Mouse (Mus musculus) small intestine, adult 2 months (tissue): ENCODE measurements at regions not wholly inside any gene's neighbourhood (a gene's known extent, or its start where the extent isn't known, plus 50 kb on each side); places are given as distances from the start of the nearest gene placed in this dataset.

Source experiments
- H3K27ac ChIP-seq: fragments of 200-500 bp; 2 replicates; pipeline ENCODE4 v1.5.1; 2012; ENCODE audit warnings: low read depth, low read length, control low read depth, inconsistent platforms; ENCODE audit not compliant: insufficient read depth
- H3K27me3 ChIP-seq: fragments of 200-500 bp; 2 replicates; pipeline ENCODE4 v1.6.1; 2012; ENCODE audit warnings: mild to moderate bottlenecking, moderate library complexity, low read length, inconsistent platforms; ENCODE audit not compliant: control insufficient read depth, insufficient read depth
- H3K36me3 ChIP-seq: fragments of 200-500 bp; 2 replicates; pipeline ENCODE4 v1.6.1; 2012; ENCODE audit warnings: mild to moderate bottlenecking, low read length, control low read depth, inconsistent platforms; ENCODE audit not compliant: control insufficient read depth, insufficient read depth
- H3K4me1 ChIP-seq: fragments of 200-500 bp; 2 replicates; pipeline ENCODE4 v1.6.1; 2012; ENCODE audit warnings: low read length, inconsistent platforms, mixed read lengths; ENCODE audit not compliant: control insufficient read depth, insufficient read depth, insufficient read length
- H3K4me3 ChIP-seq: fragments of 200-500 bp; 2 replicates; pipeline ENCODE4 v1.5.1; 2012; ENCODE audit warnings: low read depth, mild to moderate bottlenecking, control low read depth, inconsistent platforms, low read length, moderate library complexity
- CTCF ChIP-seq: fragments of 200-500 bp; IDR thresholded peaks from 2 replicates; pipeline ENCODE4 v1.5.1; 2012; ENCODE audit warnings: low read depth, mild to moderate bottlenecking, control low read depth, inconsistent platforms, low read length, moderate library complexity, mixed read lengths; ENCODE audit not compliant: insufficient replicate concordance, insufficient read length; ENCODE audit errors: extremely low read depth
- POLR2A ChIP-seq: fragments of 200-500 bp; IDR thresholded peaks from 2 replicates; pipeline ENCODE4 v1.6.1; 2012; ENCODE audit warnings: low read depth, mild to moderate bottlenecking, control low read depth, inconsistent platforms, low read length, moderate library complexity
- WGBS: fragments of 180-500 bp; shearing (Covaris S2); methylation state at CpG from one replicate; pipeline ENCODE4 v1.1.7; 2018; 5-methylcytosine and 5-hydroxymethylcytosine counted together

GRCm38 (mm10) chr13:51963966-51964365, 117.5 kb downstream of the Gadd45g start:
- no peak for TF ChIP-seq CTCF
- TF ChIP-seq POLR2A = no peak
- 60% methylated on average over 6 of the region's 6 CpGs for WGBS

GRCm38 (mm10) chr13:51964416-51964815, 117.9 kb downstream of the Gadd45g start:
- 28% methylated on average over 6 of the region's 6 CpGs for WGBS
- H3K4me3 ChIP-seq = no peak overlapping the region
- no peaks in the 10 kb centered on the region for H3K36me3 ChIP-seq
- H3K27ac ChIP-seq = no peak overlapping the region
- no peak for TF ChIP-seq CTCF
- TF ChIP-seq POLR2A = no peak
- H3K27me3 ChIP-seq = no peaks in the 10 kb centered on the region
- peaks cover 7% of the 10 kb centered on the region for H3K4me1 ChIP-seq

More at GRCm38 (mm10) chr13:51963966-51964365, 117.5 kb downstream of the Gadd45g start:
- H3K27me3 ChIP-seq = no peaks in the 10 kb centered on the region
- no peak overlapping the region for H3K27ac ChIP-seq
- H3K36me3 ChIP-seq = no peaks in the 10 kb centered on the region
- peaks cover 7% of the 10 kb centered on the region for H3K4me1 ChIP-seq
- no peak overlapping the region for H3K4me3 ChIP-seq

GRCm38 (mm10) chr13:51964921-51965320, 118.4 kb downstream of the Gadd45g start:
- Histone ChIP-seq H3K27me3 (no peaks in the 10 kb centered on the region), H3K4me3 (no peak overlapping the region), H3K4me1 (peaks cover 11% of the 10 kb centered on the region), H3K27ac (no peak overlapping the region), H3K36me3 (no peaks in the 10 kb centered on the region)
- WGBS = 61% methylated on average over 2 of the region's 2 CpGs
- TF ChIP-seq CTCF (no peak), POLR2A (no peak)

- Histone ChIP-seq H3K27ac (no peak overlapping the region), H3K4me1 (peaks cover 12% of the 10 kb centered on the region)
- WGBS = 86% methylated on average over 6 of the region's 6 CpGs
Observed at GRCm38 (mm10) chr13:51968103-51968502, 121.6 kb downstream of the Gadd45g start.

GRCm38 (mm10) chr13:51968796-51969195, 122.3 kb downstream of the Gadd45g start:
- Histone ChIP-seq H3K27me3 (no peaks in the 10 kb centered on the region), H3K4me1 (peaks cover 12% of the 10 kb centered on the region), H3K36me3 (no peaks in the 10 kb centered on the region), H3K27ac (no peak overlapping the region), H3K4me3 (no peak overlapping the region)
- TF ChIP-seq CTCF = no peak
- TF ChIP-seq POLR2A = no peak
- WGBS = 59% methylated on average over 9 of the region's 9 CpGs

More at GRCm38 (mm10) chr13:51968103-51968502, 121.6 kb downstream of the Gadd45g start:
- no peak for TF ChIP-seq CTCF
- TF ChIP-seq POLR2A = no peak
- Histone ChIP-seq H3K36me3 (no peaks in the 10 kb centered on the region), H3K4me3 (no peak overlapping the region), H3K27me3 (no peaks in the 10 kb centered on the region)

- TF ChIP-seq POLR2A (no peak), CTCF (no peak)
- H3K27ac ChIP-seq = no peak overlapping the region
Observed at GRCm38 (mm10) chr13:51970051-51970450, 123.6 kb downstream of the Gadd45g start.

GRCm38 (mm10) chr13:51972656-51973310, 126.3 kb downstream of the Gadd45g start:
- Histone ChIP-seq H3K27ac (no peak overlapping the region), H3K36me3 (no peaks in the 10 kb centered on the region), H3K4me3 (no peak overlapping the region), H3K27me3 (no peaks in the 10 kb centered on the region), H3K4me1 (peaks cover 27% of the 10 kb centered on the region)
- no peak for TF ChIP-seq POLR2A
- WGBS = 65% methylated on average over 12 of the region's 12 CpGs

More at GRCm38 (mm10) chr13:51970051-51970450, 123.6 kb downstream of the Gadd45g start:
- 65% methylated on average over 11 of the region's 11 CpGs for WGBS
- Histone ChIP-seq H3K4me3 (no peak overlapping the region), H3K4me1 (peaks cover 7% of the 10 kb centered on the region), H3K36me3 (no peaks in the 10 kb centered on the region), H3K27me3 (no peaks in the 10 kb centered on the region)
